Mouse (Mus musculus) liver, embryonic 12.5 days (tissue): ENCODE measurements at regions not wholly inside any gene's neighbourhood (a gene's known extent, or its start where the extent isn't known, plus 50 kb on each side); places are given as distances from the start of the nearest gene placed in this dataset.

Experiments
- ATAC-seq: fragments of 200-750 bp; cut with Nextera tagmentation; 2 replicates; pipeline ENCODE4 v1.8.0; 2017; ENCODE audit warnings: moderate number of reproducible peaks, mild to moderate bottlenecking, moderate library complexity
- H3K27ac ChIP-seq: fragments of 300-500 bp; sonication (generic); 2 replicates; pipeline ENCODE4 v1.5.1; 2016; ENCODE audit warnings: mild to moderate bottlenecking
- H3K27me3 ChIP-seq: fragments of 300-500 bp; sonication (generic); replicated peaks from 2 replicates; pipeline ENCODE4 v1.6.1; 2016; ENCODE audit warnings: mild to moderate bottlenecking, moderate library complexity
- H3K36me3 ChIP-seq: fragments of 300-500 bp; sonication (generic); 2 replicates; pipeline ENCODE4 v1.6.1; 2016; ENCODE audit warnings: mild to moderate bottlenecking, moderate library complexity
- H3K4me1 ChIP-seq: fragments of 300-500 bp; sonication (generic); 2 replicates; pipeline ENCODE4 v1.6.1; 2016
- H3K4me2 ChIP-seq: fragments of 300-500 bp; sonication (generic); 2 replicates; pipeline ENCODE4 v1.6.1; 2016; ENCODE audit warnings: mild to moderate bottlenecking, moderate library complexity
- H3K4me3 ChIP-seq: fragments of 300-500 bp; sonication (generic); 2 replicates; pipeline ENCODE4 v1.5.1; 2016; ENCODE audit warnings: mild to moderate bottlenecking, moderate library complexity
- H3K9ac ChIP-seq: fragments of 300-500 bp; sonication (generic); 2 replicates; pipeline ENCODE4 v1.6.1; 2016; ENCODE audit warnings: mild to moderate bottlenecking, moderate library complexity
- H3K9me3 ChIP-seq: fragments of 300-500 bp; sonication (generic); replicated peaks from 2 replicates; pipeline ENCODE4 v1.6.1; 2016; ENCODE audit warnings: mild to moderate bottlenecking, moderate library complexity
- WGBS: fragments of 180-500 bp; shearing (Covaris S2); methylation state at CpG from one replicate; pipeline ENCODE4 v1.1.7; 2016; ENCODE audit not compliant: insufficient replicate concordance; 5-methylcytosine and 5-hydroxymethylcytosine counted together

DNA sequence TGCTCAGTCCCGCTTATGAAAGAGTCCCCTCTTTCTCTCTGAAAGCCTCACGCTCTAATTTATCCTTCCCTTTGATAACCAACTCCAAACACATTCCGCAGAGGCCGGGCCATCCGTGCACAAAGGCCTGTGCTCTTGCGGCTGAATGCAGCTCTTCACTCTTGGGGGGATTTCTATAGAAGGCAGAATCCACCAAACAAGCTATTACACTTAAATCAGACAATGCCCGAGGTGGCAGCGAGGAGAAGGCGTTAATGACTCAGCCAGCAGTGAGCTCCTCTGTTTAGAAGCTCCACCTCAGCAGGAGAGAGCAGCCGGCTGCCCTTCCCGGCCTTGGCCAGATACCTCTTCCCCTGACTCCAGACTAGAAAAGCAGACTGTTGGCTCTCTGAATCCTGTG is 166.9 kb upstream of the Cadm1 start:
- Histone ChIP-seq H3K4me2 (no peak overlapping the region), H3K4me3 (no peak overlapping the region), H3K27me3 (peaks cover 24% of the 10 kb centered on the region), H3K4me1 (no peaks in the 10 kb centered on the region), H3K36me3 (no peaks in the 10 kb centered on the region), H3K27ac (no peak overlapping the region), H3K9ac (no peak overlapping the region), H3K9me3 (no peaks in the 10 kb centered on the region)
- no peak for ATAC-seq
- 43% methylated on average over 11 of the region's 11 CpGs for WGBS

DNA sequence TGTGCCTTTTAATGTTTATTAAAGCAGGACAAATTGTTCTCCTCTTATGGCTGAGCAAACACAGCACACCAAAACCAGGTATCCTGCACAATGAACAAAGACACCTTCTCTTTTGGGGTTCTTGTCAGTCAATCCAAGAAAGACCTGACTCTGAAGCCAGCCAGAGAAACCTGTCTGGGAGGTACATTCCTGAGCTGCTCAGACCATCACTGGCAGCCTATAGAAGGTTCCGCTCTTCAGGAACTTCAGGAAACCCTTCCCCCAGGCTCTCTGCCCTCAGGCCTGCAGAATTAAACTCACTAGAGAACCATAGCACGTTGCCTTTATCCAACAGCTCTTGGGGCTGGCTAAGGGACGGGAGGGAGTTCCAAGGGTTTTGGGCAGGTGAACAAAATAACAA is 165.2 kb upstream of the Cadm1 start:
- Histone ChIP-seq H3K4me2 (no peak overlapping the region), H3K4me1 (no peaks in the 10 kb centered on the region), H3K4me3 (no peak overlapping the region), H3K27me3 (peaks cover 37% of the 10 kb centered on the region), H3K9me3 (no peaks in the 10 kb centered on the region), H3K9ac (no peak overlapping the region), H3K36me3 (no peaks in the 10 kb centered on the region), H3K27ac (no peak overlapping the region)
- no peak for ATAC-seq
- WGBS: 61% methylated on average over 3 of the region's 3 CpGs

GRCm38 (mm10) chr9:47367266-47367957 is 162.6 kb upstream of the Cadm1 start:
- Histone ChIP-seq H3K27me3 (peaks cover 37% of the 10 kb centered on the region), H3K9me3 (no peaks in the 10 kb centered on the region), H3K36me3 (no peaks in the 10 kb centered on the region), H3K4me2 (peak overlapping the region; percentile 52), H3K27ac (no peak overlapping the region), H3K4me3 (no peak overlapping the region), H3K4me1 (no peaks in the 10 kb centered on the region), H3K9ac (no peak overlapping the region)
- no peak for ATAC-seq
- WGBS: 19% methylated on average over 17 of the region's 17 CpGs

DNA sequence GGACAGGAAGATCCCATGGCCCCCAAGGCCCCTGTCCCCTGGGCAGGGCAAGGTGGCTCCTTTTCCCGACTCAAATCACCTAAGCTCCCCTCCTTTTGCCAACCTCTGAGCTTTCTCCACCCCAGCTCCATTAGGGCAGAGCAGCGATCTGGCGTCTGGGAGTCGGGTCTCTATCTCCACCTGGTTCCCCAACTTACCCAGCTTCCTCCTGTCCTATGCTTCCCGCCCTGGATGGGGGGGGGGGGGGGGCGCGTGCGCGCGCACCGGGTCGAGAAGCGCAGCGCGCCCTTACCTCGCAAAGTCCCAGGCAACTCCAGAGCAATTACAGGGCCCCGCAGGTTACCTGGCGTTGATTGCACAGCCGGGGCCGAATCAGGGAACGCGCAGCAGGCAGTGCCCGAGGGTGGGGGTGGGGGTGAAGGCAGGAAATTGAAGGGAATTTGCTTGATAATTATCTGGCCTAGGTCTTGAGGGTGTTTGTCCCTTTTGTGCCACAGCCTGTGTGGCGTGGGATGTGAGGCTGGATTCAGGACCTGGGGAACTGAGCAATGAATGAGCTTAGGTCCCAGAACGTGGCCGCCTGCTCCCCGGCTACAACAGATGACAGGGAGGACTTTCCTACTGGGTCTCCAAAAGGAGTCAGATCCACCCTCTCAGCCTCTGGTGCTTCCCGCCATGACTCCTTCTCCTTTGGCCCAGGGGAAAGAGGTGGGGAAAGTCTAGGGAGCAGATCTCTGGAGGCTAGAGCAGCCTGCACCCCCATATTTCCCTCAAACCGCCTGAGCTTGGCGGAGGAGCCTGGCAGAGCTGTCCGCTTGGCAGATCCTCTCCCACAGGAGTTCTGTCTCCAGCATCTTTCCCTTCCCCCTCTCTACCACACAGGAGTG is 161.7 kb upstream of the Cadm1 start:
- Histone ChIP-seq H3K4me3 (no peak overlapping the region), H3K9me3 (no peaks in the 10 kb centered on the region), H3K27me3 (peaks cover 37% of the 10 kb centered on the region), H3K4me2 (peak overlapping the region; percentile 52), H3K9ac (no peak overlapping the region), H3K36me3 (no peaks in the 10 kb centered on the region), H3K27ac (no peak overlapping the region), H3K4me1 (no peaks in the 10 kb centered on the region)
- ATAC-seq: no peak
- WGBS: 9% methylated on average over 30 of the region's 31 CpGs

GRCm38 (mm10) chr9:47372296-47372695 is 157.7 kb upstream of the Cadm1 start:
- no peak for ATAC-seq
- H3K9me3 ChIP-seq: no peaks in the 10 kb centered on the region
- H3K27me3 ChIP-seq: peaks cover 21% of the 10 kb centered on the region
- H3K27ac ChIP-seq: no peak overlapping the region
- no peak overlapping the region for H3K4me2 ChIP-seq
- WGBS: 72% methylated on average over 7 of the region's 7 CpGs
- no peak overlapping the region for H3K4me3 ChIP-seq
- H3K9ac ChIP-seq: no peak overlapping the region
- H3K36me3 ChIP-seq: no peaks in the 10 kb centered on the region
- H3K4me1 ChIP-seq: no peaks in the 10 kb centered on the region

DNA sequence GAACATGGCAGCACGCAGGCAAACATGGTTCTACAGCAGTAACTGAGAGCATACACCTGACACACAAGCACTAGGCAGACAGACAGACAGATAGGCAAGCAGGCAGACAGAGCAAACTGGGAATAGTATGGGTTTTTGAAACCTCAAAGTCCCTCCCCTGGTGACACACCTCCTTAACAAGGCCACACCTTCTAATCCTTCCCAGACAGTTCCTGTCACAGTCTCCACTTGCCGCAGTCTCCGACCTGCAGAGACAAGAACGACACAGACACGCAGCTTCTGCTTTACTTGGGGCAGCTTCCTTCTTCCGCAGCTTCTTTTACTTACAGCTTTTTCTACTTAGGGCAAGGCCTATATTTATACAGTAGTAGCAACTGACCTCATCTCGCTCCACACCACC is 155.9 kb upstream of the Cadm1 start:
- H3K4me1 ChIP-seq: peaks cover 6% of the 10 kb centered on the region; the same call in 1 of the 2 replicates
- WGBS: 81% methylated on average over 7 of the region's 7 CpGs

GRCm38 (mm10) chr9:47376645-47377044 is 153.3 kb upstream of the Cadm1 start:
- no peaks in the 10 kb centered on the region for H3K36me3 ChIP-seq
- no peaks in the 10 kb centered on the region for H3K9me3 ChIP-seq
- H3K4me1 ChIP-seq: peaks cover 6% of the 10 kb centered on the region; the same call in 1 of the 2 replicates
- H3K4me2 ChIP-seq: no peak overlapping the region
- H3K27me3 ChIP-seq: no peaks in the 10 kb centered on the region
- ATAC-seq: no peak
- no peak overlapping the region for H3K27ac ChIP-seq
- WGBS: 67% methylated on average over 1 of the region's 1 CpGs
- H3K9ac ChIP-seq: no peak overlapping the region
- no peak overlapping the region for H3K4me3 ChIP-seq

More for the DNA sequence above, 155.9 kb upstream of the Cadm1 start:
- H3K4me2 ChIP-seq: no peak overlapping the region
- H3K27ac ChIP-seq: no peak overlapping the region
- ATAC-seq: no peak
- H3K9me3 ChIP-seq: no peaks in the 10 kb centered on the region
- H3K27me3 ChIP-seq: peaks cover 3% of the 10 kb centered on the region
- H3K4me3 ChIP-seq: no peak overlapping the region
- H3K9ac ChIP-seq: no peak overlapping the region
- no peaks in the 10 kb centered on the region for H3K36me3 ChIP-seq

GRCm38 (mm10) chr9:47378541-47378940 is 151.4 kb upstream of the Cadm1 start:
- Histone ChIP-seq H3K36me3 (no peaks in the 10 kb centered on the region), H3K27ac (no peak overlapping the region), H3K4me2 (no peak overlapping the region), H3K4me3 (no peak overlapping the region), H3K27me3 (no peaks in the 10 kb centered on the region), H3K9ac (no peak overlapping the region), H3K9me3 (no peaks in the 10 kb centered on the region), H3K4me1 (peaks cover 6% of the 10 kb centered on the region; the same call in 1 of the 2 replicates)
- 30% methylated on average over 5 of the region's 5 CpGs for WGBS
- peak; percentile 58; the same call in 1 of the 2 replicates for ATAC-seq

DNA sequence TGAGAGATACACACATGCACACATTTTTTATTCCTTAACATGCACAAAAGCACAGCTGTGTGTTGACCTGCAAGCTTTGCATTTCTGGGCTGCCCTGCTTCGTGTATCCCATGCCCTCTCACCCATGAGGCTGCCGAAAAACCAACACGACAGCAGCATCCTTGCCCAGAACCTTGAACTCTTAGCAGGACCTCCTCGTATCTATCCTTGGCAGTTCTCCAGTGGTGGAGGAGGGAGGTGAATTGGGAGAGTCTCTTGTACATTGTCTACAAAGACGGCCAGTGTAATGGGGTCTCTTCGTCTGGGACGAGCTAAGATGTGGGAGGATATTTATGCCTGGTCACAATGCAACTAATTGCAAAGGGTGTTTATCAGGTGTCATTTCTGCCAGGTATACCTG is 149.6 kb upstream of the Cadm1 start:
- WGBS: 61% methylated on average over 7 of the region's 7 CpGs
- Histone ChIP-seq H3K4me1 (peaks cover 6% of the 10 kb centered on the region; the same call in 1 of the 2 replicates), H3K9ac (no peak overlapping the region), H3K4me3 (no peak overlapping the region), H3K36me3 (no peaks in the 10 kb centered on the region), H3K9me3 (no peaks in the 10 kb centered on the region), H3K4me2 (no peak overlapping the region), H3K27ac (no peak overlapping the region), H3K27me3 (no peaks in the 10 kb centered on the region)
- no peak for ATAC-seq

DNA sequence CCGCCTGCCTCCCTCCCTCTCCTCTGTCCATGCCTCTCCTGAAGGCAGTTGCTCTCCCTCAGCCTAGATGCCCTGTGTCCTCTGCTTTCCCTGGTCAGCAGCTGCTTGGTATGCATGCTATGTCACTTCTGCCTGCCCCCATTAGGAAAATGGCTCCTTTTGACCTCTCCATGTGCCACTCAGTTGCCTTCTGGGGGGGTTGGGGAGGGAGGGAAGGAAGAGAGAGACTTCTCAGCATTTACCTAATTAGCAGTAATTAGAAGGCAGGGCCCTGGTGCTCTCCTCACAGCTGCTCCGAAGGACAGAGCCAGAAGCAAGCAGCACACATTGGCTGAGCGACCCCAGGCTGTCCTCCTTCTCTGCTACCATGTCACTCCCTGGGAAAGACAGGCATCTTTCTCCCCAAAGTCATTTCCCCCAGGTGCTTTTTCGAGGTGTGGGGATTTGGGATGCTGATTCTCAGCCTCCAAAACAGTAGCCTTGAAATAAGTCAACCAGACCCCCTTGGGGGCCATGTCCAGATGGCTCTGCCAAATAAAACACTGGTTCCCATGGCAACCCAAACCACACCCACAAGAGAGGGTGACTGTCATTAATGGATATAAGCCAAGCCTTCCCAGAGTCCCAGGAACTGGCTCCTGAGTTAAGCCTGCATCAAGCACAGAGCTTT is 145.7 kb upstream of the Cadm1 start:
- Histone ChIP-seq H3K4me3 (no peak overlapping the region), H3K4me1 (no peaks in the 10 kb centered on the region), H3K9ac (no peak overlapping the region), H3K4me2 (no peak overlapping the region), H3K36me3 (no peaks in the 10 kb centered on the region), H3K27ac (no peak overlapping the region), H3K27me3 (0 out of 2 replicates have a peak, but pooled peaks cover 16% of the 10 kb centered on the region), H3K9me3 (no peaks in the 10 kb centered on the region)
- 39% methylated on average over 4 of the region's 4 CpGs for WGBS
- ATAC-seq: no peak

DNA sequence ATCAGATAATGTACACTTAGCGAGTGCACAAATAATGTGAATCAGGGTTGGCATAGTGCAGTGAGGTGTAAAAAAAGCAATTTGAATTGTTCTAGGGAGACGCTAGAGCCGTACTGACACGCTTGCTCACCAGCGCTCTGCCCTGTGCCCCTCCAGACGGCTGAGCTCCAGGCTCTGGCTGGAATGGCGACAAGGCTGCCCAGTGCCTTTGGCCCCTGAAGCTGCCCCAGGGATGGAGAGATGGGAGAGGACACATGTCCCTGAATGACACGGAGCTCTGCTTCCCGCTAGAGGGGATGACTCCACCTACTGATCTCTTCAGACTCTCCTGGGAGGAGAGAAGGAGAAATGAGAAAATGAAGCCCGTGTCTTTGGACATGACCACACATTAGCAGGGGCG is 143.3 kb upstream of the Cadm1 start:
- 72% methylated on average over 11 of the region's 11 CpGs for WGBS
- Histone ChIP-seq H3K4me3 (no peak overlapping the region), H3K4me1 (no peaks in the 10 kb centered on the region), H3K9ac (no peak overlapping the region), H3K9me3 (no peaks in the 10 kb centered on the region), H3K27me3 (peaks cover 16% of the 10 kb centered on the region; the same call in 1 of the 2 replicates), H3K27ac (no peak overlapping the region), H3K36me3 (no peaks in the 10 kb centered on the region), H3K4me2 (no peak overlapping the region)
- no peak for ATAC-seq

DNA sequence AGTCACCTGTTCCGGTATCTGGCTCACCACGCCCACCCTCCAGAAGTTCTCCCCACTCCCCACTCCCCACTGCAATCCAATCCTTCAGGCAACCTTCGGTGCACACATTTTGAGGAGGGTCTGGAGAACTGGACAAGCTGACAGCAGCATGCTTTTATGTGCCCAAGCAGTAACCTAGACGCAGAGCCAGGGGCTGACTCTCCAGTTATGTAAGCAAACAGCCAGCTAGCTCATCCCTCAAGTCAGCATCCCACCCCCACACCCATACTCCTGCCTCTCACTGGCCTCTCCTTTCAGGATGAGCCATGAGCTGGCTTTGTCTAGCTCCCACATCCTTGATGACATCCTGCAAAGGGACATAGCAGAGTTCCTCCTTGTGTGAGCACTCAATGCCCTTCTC is 142.8 kb upstream of the Cadm1 start:
- no peak overlapping the region for H3K27ac ChIP-seq

More for the DNA sequence above, 142.8 kb upstream of the Cadm1 start:
- Histone ChIP-seq H3K27me3 (peaks cover 17% of the 10 kb centered on the region; the same call in 1 of the 2 replicates), H3K9me3 (no peaks in the 10 kb centered on the region), H3K4me3 (no peak overlapping the region), H3K9ac (no peak overlapping the region), H3K4me1 (no peaks in the 10 kb centered on the region), H3K4me2 (no peak overlapping the region), H3K36me3 (no peaks in the 10 kb centered on the region)
- 65% methylated on average over 4 of the region's 4 CpGs for WGBS
- no peak for ATAC-seq
